Mouse (Mus musculus) lung, postnatal 0 days (tissue): ENCODE measurements around the gene Gm5485.

ENCODE experiments used
- CTCF ChIP-seq: IDR thresholded peaks from 2 replicates; pipeline ENCODE4 v1.5.1; 2016; ENCODE audit warnings: antibody characterized with exemption, mild to moderate bottlenecking
- EP300 ChIP-seq: IDR thresholded peaks from 2 replicates; pipeline ENCODE4 v1.6.1; 2016; ENCODE audit warnings: antibody characterized with exemption, mild to moderate bottlenecking, control low read depth

GRCm38 (mm10) chr16:48422501-48422900 lies 10.3 kb upstream of the Gm5485 start:
- TF ChIP-seq EP300, result no peak
- TF ChIP-seq CTCF, result no peak
